In the genomic region with DNA sequence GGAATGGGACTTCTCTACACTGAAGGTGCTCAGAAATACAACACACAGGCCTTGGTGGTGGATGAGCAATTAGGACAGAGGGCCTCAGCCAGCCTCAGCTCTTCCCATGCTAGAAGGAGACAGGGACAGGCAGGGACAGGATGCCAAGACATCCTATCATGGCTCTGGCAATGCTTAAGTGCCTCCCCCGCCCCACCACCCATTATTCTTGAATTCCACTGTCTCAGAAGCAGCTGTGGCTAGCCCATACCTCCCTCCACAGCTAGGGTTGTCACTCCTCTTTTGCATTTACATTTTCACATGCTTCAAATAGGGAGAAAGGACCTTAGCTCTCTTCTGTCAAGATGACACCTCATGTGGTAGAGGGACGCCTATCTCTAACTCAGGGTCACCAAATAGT, we compare ENCODE assay signal across 29 mouse cellular contexts.
DNase-seq lines count a peak whose midpoint lies in the region; ATAC-seq and TF ChIP-seq lines count a peak whose summit lies in the region.
"Had no signal": no experiment of that assay in that cellular context is flagged by ENCODE, and none has a peak within 500 bp of the region (broad histone marks: within the 10 kb centered on the region; RNA-seq: fewer than 3 reads in every experiment).

No protein-coding gene starts in this region.

- H3K4me3 ChIP-seq in liver, adult 2 months (ENCODE audit: insufficient read depth, low read depth, low read length): no peak overlapping the region
- no peak overlapping the region for H3K4me3 ChIP-seq in liver, embryonic 12.5 days
- H3K4me3 ChIP-seq in ES-Bruce4 (ENCODE audit: low read depth, low read length): no peak overlapping the region
- H3K4me3 ChIP-seq: embryonic facial prominence, embryonic 10.5 days; embryonic facial prominence, embryonic 13.5 days; erythroblast, embryonic 14.5 days; forebrain, embryonic 12.5 days; forebrain, embryonic 15.5 days; heart, embryonic 12.5 days; heart, embryonic 15.5 days had no signal

- ATAC-seq in liver, embryonic 12.5 days: no peak
- ATAC-seq: activated CD4-positive, CD25-positive, alpha-beta regulatory T cell, adult 4 months; forebrain, embryonic 15.5 days; hindbrain, postnatal 0 days; inflammation-experienced regulatory T-cells, adult 6 months; intestine, embryonic 16.5 days had no signal

- no peak for TF ChIP-seq POLR2A in liver, adult 2 months (IDR thresholded peaks at IDR 0.05; ENCODE audit: extremely low read depth, insufficient read depth, low read length)
- no peak for TF ChIP-seq POLR2A in ES-Bruce4 (IDR thresholded peaks at IDR 0.05; ENCODE audit: insufficient read depth, low read length)

- 91% methylated on average over 2 of the region's 2 CpGs for whole genome bisulfite sequencing in liver, adult 2 months
- 58% methylated on average over 2 of the region's 2 CpGs for WGBS in liver, embryonic 12.5 days (ENCODE audit: insufficient replicate concordance)

- no peak for TF ChIP-seq CTCF in liver, adult 2 months (IDR thresholded peaks at IDR 0.05; ENCODE audit: low read depth, low read length)
- TF ChIP-seq CTCF in ES-Bruce4 (IDR thresholded peaks at IDR 0.05; ENCODE audit: low read depth, low read length): no peak

- H3K9ac ChIP-seq in liver, adult 2 months (ENCODE audit: low read depth, low read length): no peak overlapping the region
- H3K9ac ChIP-seq in liver, embryonic 12.5 days: no peak overlapping the region
- H3K9ac ChIP-seq in ES-Bruce4 (ENCODE audit: low read depth, poor library complexity, severe bottlenecking): no peak overlapping the region
- H3K9ac ChIP-seq: embryonic facial prominence, embryonic 13.5 days; forebrain, embryonic 12.5 days; forebrain, embryonic 15.5 days; heart, embryonic 12.5 days; heart, embryonic 15.5 days; hindbrain, embryonic 14.5 days had no signal

- no peaks in the 10 kb centered on the region for H3K9me3 ChIP-seq in liver, embryonic 12.5 days (replicated peaks)
- H3K9me3 ChIP-seq in ES-Bruce4 (replicated peaks; ENCODE audit: control insufficient read depth, insufficient read depth, low read length, poor library complexity, severe bottlenecking): no peaks in the 10 kb centered on the region
- H3K9me3 ChIP-seq: embryonic facial prominence, embryonic 10.5 days; embryonic facial prominence, embryonic 13.5 days; forebrain, embryonic 12.5 days; forebrain, embryonic 15.5 days; heart, embryonic 15.5 days had no signal

- no peak for TF ChIP-seq EP300 in ES-Bruce4 (IDR thresholded peaks at IDR 0.05; ENCODE audit: insufficient read depth, low read depth, low read length)

- no peak overlapping the region for H3K4me2 ChIP-seq in liver, embryonic 12.5 days
- H3K4me2 ChIP-seq: embryonic facial prominence, embryonic 13.5 days; forebrain, embryonic 12.5 days; forebrain, embryonic 15.5 days; heart, embryonic 12.5 days; heart, embryonic 15.5 days; hindbrain, embryonic 14.5 days had no signal

- no peaks in the 10 kb centered on the region for H3K79me2 ChIP-seq in liver, adult 2 months (ENCODE audit: control insufficient read depth, insufficient read depth, low read length)

- H3K27me3 ChIP-seq in liver, adult 2 months (ENCODE audit: control insufficient read depth, insufficient read depth, low read length): no peaks in the 10 kb centered on the region
- no peaks in the 10 kb centered on the region for H3K27me3 ChIP-seq in liver, embryonic 12.5 days (replicated peaks)
- H3K27me3 ChIP-seq in ES-Bruce4 (ENCODE audit: control insufficient read depth, insufficient read depth, low read length, poor library complexity, severe bottlenecking): no peaks in the 10 kb centered on the region
- H3K27me3 ChIP-seq: embryonic facial prominence, embryonic 13.5 days; forebrain, embryonic 12.5 days; forebrain, embryonic 15.5 days; heart, embryonic 12.5 days; heart, embryonic 15.5 days; Patski had no signal

- DNase-seq in adrenal gland, postnatal 14 days: peak; percentile 22
- no peak for DNase-seq in adrenal gland, postnatal 4 days (ENCODE audit: low spot score in 2 of 2)
- DNase-seq in liver, adult 2 months (ENCODE audit: extremely low read depth, low read depth, low spot score): no peak
- no peak for DNase-seq in cerebellum, postnatal 36 days
- DNase-seq: cerebellum, adult 11 months; cerebellum, adult 2 months; cerebellum, adult 9-11 months; cerebellum, postnatal 25 days; embryo, embryonic 11 days; gastrocnemius, postnatal 14 days; heart, adult 18-20 months; heart, postnatal 10 days; heart, postnatal 4 days had no signal

- H3K4me1 ChIP-seq in liver, adult 2 months (ENCODE audit: control insufficient read depth, insufficient read depth, low read length): peaks cover 28% of the 10 kb centered on the region
- peaks cover 24% of the 10 kb centered on the region for H3K4me1 ChIP-seq in liver, embryonic 12.5 days
- H3K4me1 ChIP-seq in ES-Bruce4 (ENCODE audit: control insufficient read depth, insufficient read depth, low read length): peaks cover 7% of the 10 kb centered on the region
- H3K4me1 ChIP-seq: forebrain, embryonic 15.5 days had no signal

- no peaks in the 10 kb centered on the region for H3K36me3 ChIP-seq in liver, adult 2 months (ENCODE audit: control insufficient read depth, insufficient read depth, low read length)
- no peaks in the 10 kb centered on the region for H3K36me3 ChIP-seq in liver, embryonic 12.5 days
- no peaks in the 10 kb centered on the region for H3K36me3 ChIP-seq in ES-Bruce4 (ENCODE audit: control insufficient read depth, insufficient read depth, low read length, poor library complexity, severe bottlenecking)
- H3K36me3 ChIP-seq: embryonic facial prominence, embryonic 10.5 days; embryonic facial prominence, embryonic 13.5 days; forebrain, embryonic 12.5 days; forebrain, embryonic 15.5 days; G1E; heart, embryonic 12.5 days; heart, embryonic 15.5 days had no signal

- peak overlapping the region; percentile 21 for H3K27ac ChIP-seq in liver, adult 2 months (replicated peaks; ENCODE audit: insufficient read depth, low read depth, low read length)
- H3K27ac ChIP-seq in liver, embryonic 12.5 days: no peak overlapping the region
- H3K27ac ChIP-seq in ES-Bruce4 (ENCODE audit: insufficient read depth, low read length): peak overlapping the region; percentile 82; the same call in 1 of the 2 replicates
- H3K27ac ChIP-seq: embryonic facial prominence, embryonic 10.5 days; embryonic facial prominence, embryonic 13.5 days; forebrain, embryonic 12.5 days; forebrain, embryonic 15.5 days; heart, embryonic 15.5 days; hindbrain, embryonic 14.5 days; hindbrain, postnatal 0 days had no signal
